Mouse (Mus musculus) cerebellum, adult 11-12 months (tissue): ENCODE results near the gene Gm21985.
"Not testable (repeated sequence)": the region's sequence is repeated elsewhere in the genome, so short reads cannot be mapped to it uniquely, and the experiment has no call there.

Experiments used
- DNase-seq: peaks from one replicate; pipeline ENCODE4 v3.0.0; 2022

The Gm21985 gene

DNA sequence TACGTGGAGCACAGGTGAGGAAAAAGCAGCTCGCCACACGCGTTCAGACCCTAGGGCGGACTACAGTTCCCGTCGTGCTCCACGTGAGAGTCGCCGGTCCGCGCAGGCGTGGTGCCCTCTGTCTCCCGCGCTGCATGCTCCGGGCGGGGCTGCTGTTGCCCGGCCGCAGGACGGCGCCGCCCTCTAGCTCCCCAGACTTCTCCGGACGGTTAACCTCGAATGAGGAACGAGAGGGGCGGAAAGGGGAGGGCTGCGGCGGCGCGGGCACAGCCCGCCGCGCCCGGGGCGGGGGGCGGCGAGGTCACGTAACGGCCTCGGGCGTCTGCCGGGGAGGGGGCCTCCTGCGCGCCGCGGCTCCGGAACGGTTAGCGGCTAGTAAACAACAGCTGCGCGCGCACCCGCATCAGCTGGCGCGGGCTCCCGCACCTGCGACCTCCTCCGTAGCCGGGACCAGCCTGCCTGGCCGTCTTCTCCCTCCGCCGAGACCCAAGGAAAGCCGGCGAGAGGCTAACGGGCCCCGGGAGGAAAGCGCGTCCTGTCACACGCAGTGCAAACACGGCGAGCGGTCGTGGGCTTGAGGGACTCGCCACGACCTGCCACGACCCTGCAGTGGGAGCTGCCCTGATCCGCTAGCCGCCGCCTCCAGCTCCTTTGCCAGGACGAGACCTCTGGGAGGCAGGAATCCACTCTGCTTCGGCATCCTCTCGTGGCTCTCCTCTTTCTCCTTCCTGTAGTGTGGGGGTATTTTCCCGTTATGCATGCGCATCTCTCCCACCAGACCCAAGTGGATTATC lies 469 bp upstream of the Gm21985 start, which contains the start of gene Slc12a6:
Gene Slc12a6 (plus strand): TSS at position 378 of the 794 bp plus-strand sequence.
- peak; percentile 94 for DNase-seq

DNA sequence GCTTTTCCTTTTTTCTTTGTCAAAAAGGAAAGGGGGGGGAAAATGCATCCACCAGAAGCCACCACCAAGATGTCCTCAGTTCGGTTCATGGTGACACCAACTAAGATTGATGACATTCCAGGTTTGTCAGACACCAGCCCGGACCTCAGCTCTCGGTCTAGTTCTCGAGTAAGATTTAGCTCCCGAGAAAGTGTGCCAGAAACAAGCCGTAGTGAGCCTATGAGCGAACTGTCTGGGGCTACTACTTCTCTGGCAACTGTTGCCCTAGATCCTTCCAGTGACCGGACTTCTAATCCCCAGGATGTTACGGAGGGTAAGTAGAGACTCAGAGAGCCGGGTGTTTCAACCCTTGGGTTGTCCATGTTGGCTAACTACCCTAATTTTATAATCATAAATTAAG lies 666 bp downstream of the Gm21985 start:
- DNase-seq: no peak

DNA sequence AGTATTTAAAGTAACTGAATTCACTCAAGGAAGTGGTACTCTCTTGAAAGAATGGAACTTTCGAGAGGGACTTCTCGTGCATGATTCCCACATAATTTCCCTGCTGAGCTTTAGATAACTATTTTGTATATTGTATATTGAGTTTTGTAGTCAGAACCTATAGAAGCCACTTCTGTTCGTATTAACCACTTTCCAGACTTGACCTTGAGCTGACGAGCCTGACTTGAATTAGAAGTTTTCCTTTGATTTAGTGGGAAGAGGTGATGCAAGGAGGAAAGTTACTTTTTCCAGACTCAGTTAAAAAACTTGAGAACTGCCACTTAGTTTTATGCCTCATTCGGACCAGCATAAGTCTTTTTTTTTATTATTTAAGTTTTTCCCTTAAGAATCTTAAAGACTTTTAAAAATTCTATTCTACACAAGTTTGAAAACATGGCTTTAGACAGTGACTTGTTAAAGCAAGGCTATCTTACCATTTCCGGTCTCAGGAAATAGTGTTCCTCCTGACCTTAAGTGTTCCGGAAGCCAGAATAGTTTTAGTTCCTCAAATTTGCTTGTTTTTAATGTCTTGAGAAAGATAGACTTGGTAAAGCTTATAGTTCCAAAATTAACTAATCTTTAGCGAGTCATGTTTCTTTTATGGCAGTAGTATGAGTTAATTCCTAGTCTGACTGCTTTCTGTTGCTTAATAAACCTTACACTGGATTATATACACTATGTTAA lies 1.6 kb downstream of the Gm21985 start:
- DNase-seq: no peak

DNA sequence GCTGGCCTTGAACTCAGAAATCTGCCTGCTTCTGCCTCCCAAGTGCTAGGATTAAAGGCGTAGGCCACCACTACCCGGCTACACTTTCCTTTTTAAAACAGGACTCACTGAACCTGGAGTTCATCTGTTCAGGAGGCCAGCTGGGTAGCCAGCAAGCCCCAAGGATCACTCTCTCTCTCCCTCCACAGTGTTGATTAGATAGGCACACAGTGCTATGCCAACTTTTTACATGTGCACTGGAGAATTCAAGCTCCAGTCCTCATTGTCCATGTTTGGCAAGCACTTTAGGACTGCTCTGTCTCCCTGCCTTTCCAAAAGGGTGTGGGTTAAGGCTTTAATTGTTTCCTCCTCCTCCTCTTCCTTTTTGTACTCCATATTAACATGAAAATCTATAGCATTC lies 3.9 kb downstream of the Gm21985 start:
- no peak for DNase-seq

DNA sequence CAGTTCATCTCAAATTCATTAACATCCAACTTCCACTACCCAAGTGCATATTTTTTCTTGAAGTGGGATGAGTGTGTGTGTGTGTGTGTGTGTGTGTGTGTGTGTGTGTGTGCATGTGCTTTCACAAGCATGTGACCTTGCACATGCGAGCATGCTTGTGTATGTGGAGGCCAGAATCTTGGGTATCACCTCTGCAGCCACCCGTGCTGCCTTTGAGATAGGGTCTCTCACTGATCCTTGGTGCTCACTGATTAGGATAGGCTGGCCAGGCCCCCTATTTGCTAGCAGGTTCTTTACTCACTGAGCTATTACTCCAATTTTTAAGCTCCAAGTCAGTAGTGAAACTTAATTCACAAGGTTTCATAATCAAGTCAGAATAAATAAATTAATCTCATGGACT lies 6.8 kb downstream of the Gm21985 start:
- DNase-seq: no peak

DNA sequence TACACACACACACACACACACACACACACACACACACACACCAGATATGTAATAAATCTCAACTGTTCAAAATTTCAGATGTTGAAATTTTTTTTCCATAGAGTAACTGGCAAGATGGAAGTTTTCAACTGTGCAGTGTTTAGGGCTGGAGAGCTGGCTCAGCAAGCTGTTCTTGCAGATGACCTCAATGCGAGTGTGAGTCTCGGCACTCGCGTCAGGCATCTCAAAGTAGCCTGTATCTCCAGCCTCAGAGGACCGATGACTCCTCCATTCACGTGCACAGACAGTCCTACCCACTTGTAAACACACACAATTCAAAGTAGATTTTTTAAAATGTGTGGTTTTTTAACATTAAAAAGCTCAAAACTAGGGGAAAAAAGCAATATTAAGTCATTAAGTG lies 7.4 kb downstream of the Gm21985 start:
- DNase-seq: no peak

DNA sequence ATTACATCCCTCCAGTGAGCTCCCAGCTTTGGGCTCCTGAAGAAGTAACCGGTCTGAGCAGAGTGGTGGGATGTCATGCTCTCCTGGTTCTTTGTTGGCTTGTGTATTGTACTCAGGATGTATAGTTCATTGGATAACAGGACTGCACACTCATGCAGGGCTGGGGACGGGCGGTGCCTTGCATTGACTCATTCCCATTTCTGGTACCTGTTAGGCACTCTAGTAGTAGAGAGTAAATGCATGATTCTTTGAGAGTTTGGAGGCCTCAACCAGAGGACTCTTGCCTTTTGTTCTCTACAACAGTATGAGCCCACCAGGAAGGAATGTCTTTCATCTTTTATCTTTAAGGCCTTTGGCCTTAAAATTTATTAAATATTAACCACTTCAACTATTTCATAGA lies 10.8 kb downstream of the Gm21985 start:
- DNase-seq: no peak

DNA sequence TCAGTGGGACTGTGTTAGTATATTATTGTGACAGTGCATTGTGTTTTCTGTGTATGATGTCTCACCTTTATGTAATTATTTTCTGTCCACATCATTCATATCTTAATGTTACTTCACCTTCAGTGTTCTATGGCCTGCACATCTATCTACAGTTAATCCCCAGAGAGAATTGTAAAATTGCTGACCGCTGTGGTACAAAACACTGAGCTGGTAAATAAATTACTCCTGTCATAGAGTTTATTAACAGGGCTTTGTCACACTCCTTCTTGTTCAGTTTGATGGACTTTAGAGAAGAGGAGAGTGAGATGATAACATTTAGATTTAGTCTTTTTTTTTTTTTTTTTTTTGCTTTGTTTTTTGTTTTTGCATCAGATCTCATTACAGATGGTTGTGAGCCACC lies 16.7 kb downstream of the Gm21985 start:
- DNase-seq: no peak

DNA sequence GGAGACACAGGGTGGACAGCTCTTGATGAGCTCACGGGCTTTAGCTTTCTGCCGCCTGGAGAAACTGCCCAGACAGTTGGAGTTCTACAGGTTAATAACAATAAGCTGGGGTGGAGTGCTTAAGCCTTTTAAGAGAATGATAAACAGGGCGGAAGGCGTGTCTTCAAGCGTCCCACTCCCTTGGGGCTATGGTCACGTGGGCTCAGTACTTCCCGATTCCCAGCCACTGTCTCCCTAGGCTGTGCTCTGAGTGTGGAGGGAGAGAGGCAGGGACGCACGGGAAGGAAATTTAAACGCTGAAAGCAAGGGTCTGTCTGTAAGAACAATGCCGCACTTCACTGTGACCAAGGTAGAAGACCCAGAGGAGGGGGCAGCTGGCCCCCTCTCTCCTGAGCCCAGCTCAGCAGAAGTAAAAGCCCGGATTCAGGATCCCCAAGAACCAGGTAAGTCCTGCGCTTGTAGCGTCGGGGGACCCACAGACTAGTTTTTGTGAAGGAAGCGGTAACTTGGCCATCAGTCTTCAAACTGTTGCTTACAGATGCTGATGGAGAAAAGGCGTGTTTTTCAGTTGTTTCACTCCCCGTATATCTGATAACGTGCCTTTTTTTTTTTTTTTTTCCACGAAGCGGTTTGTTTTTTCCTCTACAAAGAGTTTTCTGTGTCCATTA lies 18.4 kb downstream of the Gm21985 start:
- DNase-seq: no peak

DNA sequence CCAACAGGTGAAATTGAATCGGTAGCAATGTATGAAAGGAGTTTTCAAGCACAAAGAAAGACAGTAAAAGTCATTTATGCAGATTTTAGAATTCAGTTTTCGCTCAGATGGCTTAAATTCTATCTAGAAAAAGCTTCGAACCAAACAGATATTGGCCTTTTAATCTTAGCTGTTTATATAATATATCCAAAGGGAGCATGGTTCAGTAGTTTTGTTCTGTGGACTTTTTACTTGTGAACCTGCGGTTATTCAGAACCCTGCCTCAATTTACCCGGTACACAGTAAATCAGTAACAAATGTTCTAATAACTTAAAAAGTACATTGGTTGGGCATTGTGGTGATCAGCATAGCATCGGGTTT lies 18.9 kb downstream of the Gm21985 start:
- DNase-seq: no peak

DNA sequence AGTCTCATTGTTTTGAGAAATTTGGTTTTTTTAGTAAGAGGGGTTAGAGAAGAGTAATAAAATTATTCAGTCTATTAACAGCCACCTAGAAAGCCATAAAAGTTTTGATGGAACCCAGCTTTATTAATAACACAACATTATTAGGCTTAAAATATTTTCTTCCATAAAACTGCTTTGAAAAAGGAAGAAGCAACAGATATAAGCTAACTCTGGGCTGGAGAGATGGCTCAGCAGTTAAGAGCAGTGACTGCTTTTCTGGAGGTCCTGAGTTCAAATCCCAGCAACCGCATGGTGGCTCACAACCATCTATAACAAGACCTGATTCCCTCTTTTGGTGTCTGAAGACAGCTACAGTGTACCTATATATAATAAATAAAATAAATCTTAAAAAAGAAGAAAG lies 19.9 kb downstream of the Gm21985 start:
- DNase-seq: not testable (repeated sequence)

DNA sequence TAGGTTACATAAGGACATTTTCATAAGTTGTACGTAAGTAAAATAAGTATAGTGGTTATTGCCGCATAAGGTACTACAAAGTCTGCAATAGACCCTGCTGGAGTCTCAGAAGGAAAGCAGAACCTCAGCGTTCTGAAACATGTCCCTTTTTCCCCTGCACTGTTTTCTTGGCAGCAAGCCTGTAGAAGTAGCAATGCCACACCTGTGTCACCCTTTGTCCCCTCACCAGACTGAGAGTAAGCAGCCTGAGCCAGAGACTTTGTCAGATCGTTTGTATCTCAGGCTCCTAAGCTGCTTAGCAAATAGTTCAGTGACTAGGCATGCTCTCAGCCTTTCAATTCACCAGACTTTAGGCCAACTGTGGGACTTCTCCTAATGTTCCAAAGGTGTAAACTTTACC lies 20.9 kb downstream of the Gm21985 start:
- DNase-seq: no peak

DNA sequence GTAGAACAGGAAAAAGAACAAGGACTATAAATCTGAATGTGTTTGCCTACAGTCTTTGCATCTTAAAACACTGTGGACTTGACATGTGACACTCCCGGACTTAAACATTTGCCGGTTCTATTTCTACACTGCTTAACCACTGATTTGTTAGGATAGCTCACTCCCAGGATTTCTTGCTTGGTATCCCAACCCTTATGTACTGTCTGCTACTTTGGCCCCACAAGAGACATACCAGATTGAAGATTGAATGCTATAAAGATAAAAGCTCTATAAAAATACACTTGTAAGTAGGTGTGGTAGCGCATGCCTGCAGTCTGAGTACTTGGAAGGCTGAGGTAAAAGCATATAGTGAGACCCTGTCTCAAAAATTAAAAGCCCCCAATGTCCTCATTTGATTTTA lies 23.4 kb downstream of the Gm21985 start:
- no peak for DNase-seq

DNA sequence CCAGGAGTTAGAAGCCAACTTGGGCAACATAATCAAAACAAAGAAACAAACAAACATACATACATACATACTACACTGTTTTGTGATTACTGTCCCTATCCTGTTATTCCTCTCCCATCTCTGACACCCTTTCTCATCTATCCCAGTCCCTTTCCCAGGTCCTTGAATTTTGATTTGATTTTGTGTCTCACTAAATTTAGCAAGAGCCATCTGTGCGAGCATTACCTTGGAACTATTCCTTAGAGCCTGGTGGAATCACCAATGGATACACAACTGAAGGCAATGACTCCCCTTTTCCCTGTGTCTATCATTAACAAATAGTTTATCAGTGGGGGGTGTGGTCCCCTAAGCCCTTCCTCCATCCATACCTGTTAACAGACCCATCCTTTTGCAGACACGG lies 26.7 kb downstream of the Gm21985 start:
- DNase-seq: no peak

DNA sequence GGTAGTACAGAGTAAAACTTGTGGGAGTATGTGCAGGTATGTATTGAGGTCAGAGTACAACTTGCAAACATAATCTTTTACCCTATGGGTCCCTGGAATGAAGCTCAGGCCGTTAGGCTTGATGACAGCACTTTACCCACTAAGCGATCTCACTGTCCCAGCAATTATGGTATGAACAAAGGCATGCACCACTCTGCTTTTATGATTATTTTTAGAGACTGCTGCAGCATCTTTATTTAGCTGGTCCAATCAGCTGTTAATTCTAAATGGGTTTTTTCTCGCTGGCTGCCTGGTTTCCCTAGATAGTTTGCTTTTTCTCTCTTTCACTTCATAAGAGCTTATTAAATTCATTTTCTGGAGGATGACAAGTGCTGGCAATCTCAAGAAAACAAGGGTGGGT lies 30.1 kb downstream of the Gm21985 start:
- no peak for DNase-seq

DNA sequence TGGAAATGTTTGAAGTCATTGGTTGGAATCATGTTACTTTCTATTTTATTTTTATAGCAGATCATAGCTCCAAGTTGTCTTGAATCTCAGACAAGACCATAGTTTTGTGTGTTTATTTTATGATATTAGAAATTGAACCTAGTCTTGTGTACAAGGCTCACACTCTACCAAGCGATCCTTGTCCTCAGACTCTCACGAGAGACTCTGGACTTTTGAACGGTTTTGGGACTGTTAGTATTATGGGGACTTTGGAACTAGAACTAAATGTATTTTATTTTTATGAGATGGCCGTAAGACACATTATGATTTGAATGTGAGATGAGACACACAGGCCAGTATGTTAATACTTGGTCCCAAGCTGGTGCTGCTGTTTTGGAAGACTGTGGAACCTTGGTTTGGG lies 32.1 kb downstream of the Gm21985 start:
- no peak for DNase-seq

DNA sequence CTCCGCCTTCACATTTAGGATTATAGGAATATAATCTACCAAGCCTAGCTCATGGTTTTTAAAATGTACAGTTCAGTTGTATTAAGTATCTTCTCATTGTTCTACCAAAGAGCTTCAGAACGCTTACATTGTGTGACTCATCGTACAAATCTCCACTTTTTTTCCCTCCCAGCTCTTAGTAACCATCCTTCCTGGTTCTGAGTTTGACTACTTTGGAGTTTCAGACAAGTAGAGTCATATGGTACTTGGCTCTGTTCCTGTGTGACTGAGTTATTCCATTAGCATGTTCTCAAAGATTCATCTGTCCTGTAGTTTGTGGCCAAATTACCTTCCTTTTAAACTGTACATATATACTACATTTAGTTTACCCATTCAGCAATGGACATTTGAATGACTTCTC lies 42.6 kb downstream of the Gm21985 start:
- no peak for DNase-seq

DNA sequence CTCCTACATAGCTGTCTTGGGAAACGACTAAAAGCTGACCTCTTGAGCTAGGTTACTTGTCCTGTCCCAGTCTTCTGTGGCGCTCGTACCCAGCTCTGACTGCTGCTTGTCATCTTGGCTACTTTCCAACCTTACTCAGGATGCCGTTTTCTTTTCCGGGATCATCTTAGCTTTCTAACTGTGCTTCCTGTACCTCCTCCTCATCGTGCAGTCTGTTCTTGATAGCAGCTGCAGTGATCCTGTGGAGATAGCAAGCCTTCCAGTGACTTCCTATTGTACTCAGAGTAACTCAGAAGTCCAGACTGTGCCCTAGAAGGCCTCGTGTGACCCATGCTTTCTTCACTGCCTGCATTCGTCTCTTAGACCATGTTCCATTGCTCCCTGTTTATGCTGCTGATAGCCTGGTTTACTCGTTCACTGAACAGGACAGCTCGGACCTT lies 43.1 kb downstream of the Gm21985 start:
- DNase-seq: peak; percentile 27

DNA sequence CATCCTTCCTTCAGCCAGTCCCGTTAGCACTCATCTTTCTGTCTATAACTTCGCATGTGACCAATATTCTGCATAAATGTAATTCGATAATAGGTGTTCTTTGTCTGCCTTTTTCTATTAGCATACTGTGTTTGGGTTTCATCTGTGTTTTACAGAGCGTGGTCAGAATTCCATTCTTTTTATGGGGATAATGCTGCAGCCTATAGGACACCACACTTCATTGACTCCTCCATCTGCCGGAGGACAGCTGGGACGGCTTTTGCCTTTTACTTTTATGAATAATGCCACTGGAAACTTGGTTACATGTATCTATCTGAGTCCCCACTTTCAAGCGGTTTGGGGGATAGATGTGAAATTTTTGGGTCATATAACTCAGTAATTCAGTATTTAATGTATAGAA lies 49.5 kb downstream of the Gm21985 start:
- DNase-seq: no peak

DNA sequence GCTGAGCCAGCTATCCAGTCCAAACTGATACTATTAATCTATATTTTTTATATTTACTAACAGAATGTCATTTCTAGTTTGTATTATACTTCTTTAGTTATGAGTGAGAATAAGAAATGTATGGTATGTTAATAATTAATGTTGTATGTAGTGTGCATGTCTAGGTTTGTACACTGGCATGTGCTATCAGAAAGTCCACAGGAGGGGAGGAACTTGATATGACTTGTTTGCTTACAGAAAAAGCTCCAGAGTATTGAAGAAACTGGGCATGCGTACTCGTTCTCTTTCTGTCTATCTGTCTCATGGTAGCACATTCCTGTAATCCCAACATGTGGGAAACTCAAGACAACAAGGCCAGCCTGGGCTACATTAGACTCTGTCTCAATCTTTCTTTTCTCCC lies 52.1 kb downstream of the Gm21985 start:
- DNase-seq: no peak

DNA sequence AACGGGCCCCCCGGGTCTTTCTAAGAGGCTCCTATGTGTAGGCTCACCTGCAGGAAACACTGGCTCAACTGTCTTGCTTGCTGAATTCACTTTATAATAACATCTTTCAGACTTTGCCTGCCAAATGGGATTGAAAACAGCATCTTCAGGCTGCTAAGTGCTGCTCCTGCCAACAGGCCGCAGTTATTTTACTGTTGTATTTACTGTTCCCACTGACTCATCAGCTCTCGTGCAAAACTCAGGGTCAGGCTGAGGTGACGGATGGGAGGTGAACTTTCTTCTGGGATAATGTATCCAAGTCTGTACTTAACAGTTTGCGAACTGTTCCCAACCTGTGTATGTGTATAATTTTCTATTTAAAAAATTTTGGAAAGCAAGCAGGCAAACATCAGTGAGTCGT lies 52.8 kb downstream of the Gm21985 start:
- no peak for DNase-seq

DNA sequence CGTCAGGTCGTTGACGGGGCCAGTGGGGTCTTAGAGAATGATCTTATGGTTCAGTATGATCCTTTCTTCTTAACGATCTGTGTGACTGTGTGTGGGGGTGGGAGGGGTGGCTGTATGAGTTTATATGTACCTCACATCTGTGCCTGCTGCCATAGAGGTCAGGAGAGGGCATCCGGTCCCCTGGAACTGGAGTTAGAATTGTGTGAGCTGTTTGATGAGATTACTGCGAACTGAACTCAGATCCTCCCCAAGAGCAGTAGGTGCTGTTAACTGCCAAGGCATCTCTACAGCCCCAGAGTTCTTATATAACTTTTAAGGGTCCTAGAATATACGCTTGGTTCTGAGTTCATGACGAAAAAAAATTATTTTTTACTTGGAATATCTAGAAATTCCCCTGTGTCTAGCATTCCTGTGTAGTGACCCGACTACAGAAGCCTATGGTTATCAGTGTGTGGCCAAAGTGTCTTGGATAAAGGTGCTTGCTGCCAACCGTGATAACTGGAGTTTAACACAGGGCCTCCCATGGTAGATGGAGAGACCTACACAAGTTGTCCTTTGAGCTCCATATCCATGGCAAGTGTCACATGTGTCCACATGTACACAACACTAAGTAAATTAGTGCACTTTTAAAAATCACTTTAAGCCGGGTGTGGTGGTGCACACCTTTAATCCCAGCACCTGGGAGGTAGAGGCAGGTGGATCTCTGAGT lies 62.1 kb downstream of the Gm21985 start:
- DNase-seq: no peak
